Mouse (Mus musculus): ENCODE results near the gene Olfml2b.

Gene Olfml2b

GRCm38 (mm10) chr1:170644255-170645205 is at the start of gene Olfml2b:
Olfml2b (plus strand) TSS chr1:170644532.
- DNase-seq (ENCODE audit: low spot score in 2 of 2): peak; percentile 78 to 86

- no peak for DNase-seq (ENCODE audit: low spot score in 2 of 2)
Measured at GRCm38 (mm10) chr1:170594575-170594974, 49.8 kb upstream of the Olfml2b start.

- no peak for DNase-seq (ENCODE audit: low spot score in 2 of 2)
Measured at GRCm38 (mm10) chr1:170605228-170606001, 38.9 kb upstream of the Olfml2b start.

GRCm38 (mm10) chr1:170607231-170607917 is 37.0 kb upstream of the Olfml2b start:
- no peak for DNase-seq (ENCODE audit: low spot score in 2 of 2)

- DNase-seq (ENCODE audit: low spot score in 2 of 2): no peak
Measured at GRCm38 (mm10) chr1:170608461-170609071, 35.8 kb upstream of the Olfml2b start.

- no peak for DNase-seq (ENCODE audit: low spot score in 2 of 2)
Measured at GRCm38 (mm10) chr1:170609872-170610271, 34.5 kb upstream of the Olfml2b start.

- no peak for DNase-seq (ENCODE audit: low spot score in 2 of 2)
Measured at GRCm38 (mm10) chr1:170610289-170610688, 34.0 kb upstream of the Olfml2b start.

- no peak for DNase-seq (ENCODE audit: low spot score in 2 of 2)
Measured at GRCm38 (mm10) chr1:170610695-170611094, 33.6 kb upstream of the Olfml2b start.

- DNase-seq (ENCODE audit: low spot score in 2 of 2): no peak
Measured at GRCm38 (mm10) chr1:170611631-170612030, 32.7 kb upstream of the Olfml2b start.

GRCm38 (mm10) chr1:170612968-170613872 is 31.1 kb upstream of the Olfml2b start:
- peak in 1 of 2 experiments; percentile 53 for DNase-seq (ENCODE audit: low spot score in 2 of 2)

GRCm38 (mm10) chr1:170619686-170620374 is 24.5 kb upstream of the Olfml2b start:
- no peak for DNase-seq (ENCODE audit: low spot score in 2 of 2)

- peak; percentile 48 to 65 for DNase-seq (ENCODE audit: low spot score in 2 of 2)
Measured at GRCm38 (mm10) chr1:170622934-170623333, 21.4 kb upstream of the Olfml2b start.

GRCm38 (mm10) chr1:170623432-170623831 is 20.9 kb upstream of the Olfml2b start:
- DNase-seq (ENCODE audit: low spot score in 2 of 2): no peak

- no peak for DNase-seq (ENCODE audit: low spot score in 2 of 2)
Measured at GRCm38 (mm10) chr1:170630489-170630888, 13.8 kb upstream of the Olfml2b start.

- DNase-seq (ENCODE audit: low spot score in 2 of 2): no peak
Measured at GRCm38 (mm10) chr1:170631571-170631970, 12.8 kb upstream of the Olfml2b start.

GRCm38 (mm10) chr1:170632385-170632784 is 11.9 kb upstream of the Olfml2b start:
- peak; percentile 45 to 76 for DNase-seq (ENCODE audit: low spot score in 2 of 2)

- DNase-seq (ENCODE audit: low spot score in 2 of 2): no peak
Measured at GRCm38 (mm10) chr1:170632856-170633255, 11.5 kb upstream of the Olfml2b start.

- no peak for DNase-seq (ENCODE audit: low spot score in 2 of 2)
Measured at GRCm38 (mm10) chr1:170638941-170639340, 5.4 kb upstream of the Olfml2b start.

GRCm38 (mm10) chr1:170645896-170646605 is 1.7 kb downstream of the Olfml2b start:
- no peak for DNase-seq (ENCODE audit: low spot score in 2 of 2)

Measured in heart, adult 9 months (tissue).